Mouse (Mus musculus) monocyte, adult 59 days (primary cell): Measurements from ENCODE around the gene Gm20481. TPM values are rescaled to one million over a fixed set of nuclear protein-coding genes. Genes with fewer than 3 reads are reported as not detected.

Source experiments
- total RNA-seq, 2 experiments: library from RNA; stranded (reverse); gene quantifications; one replicate each; pipeline ENCODE4 v1.2.4; 2023

Gm20481 gene
- total RNA-seq, result not detected

DNA sequence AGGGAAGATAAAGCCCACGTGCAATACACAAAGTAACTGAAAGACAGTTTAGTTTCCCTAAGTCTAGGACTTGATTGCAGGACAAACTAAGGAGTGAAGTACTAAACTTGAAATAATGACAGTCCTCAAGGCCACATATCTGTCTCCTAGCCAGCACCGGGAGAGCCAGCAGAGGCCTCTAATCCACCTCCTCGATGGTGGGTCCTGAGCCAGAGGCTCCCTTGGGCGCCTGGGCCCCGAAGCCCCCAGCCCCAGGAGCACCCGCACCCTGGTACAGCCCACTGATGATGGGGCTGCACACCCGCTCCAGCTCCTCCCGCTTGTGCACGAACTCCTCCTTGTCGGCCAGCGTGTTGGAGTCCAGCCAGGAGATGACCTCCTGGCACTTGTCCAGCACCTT lies at the start of gene Gm20481:
Gene Gm20481, plus strand, starts transcription at position 91 of the 400 bp plus-strand sequence.

DNA sequence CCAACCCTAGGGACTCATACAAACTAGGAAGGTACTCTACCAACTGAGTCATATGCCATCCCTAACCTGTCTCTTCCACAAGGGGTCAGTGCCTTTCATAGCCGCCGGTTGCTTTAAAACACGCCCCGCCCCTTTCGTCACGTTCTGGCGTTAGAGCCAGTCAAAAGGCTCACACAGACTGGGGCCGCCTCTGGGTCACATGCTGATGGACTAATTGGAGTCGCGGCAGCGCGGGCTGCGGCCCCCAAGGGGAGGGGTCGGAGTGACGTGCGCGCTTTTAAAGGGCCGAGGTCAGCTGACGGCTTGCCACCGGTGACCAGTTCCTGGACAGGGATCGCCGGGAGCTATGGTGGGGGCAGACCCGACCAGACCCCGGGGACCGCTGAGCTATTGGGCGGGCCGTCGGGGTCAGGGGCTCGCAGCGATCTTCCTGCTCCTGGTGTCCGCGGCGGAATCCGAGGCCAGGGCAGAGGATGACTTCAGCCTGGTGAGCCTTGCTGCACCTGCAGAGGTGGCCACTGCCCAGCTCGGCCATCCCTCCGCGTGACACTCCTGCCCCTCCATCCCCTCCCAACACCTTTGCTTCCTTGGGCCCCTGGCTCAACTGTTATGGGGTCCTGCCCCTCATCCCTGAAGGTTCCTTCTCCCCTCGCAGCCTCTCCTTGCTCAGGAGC lies 38.5 kb upstream of the Gm20481 start, which contains the start of gene Neu1:
Gene Neu1, plus strand, starts transcription at position 193 of the 674 bp plus-strand sequence.

DNA sequence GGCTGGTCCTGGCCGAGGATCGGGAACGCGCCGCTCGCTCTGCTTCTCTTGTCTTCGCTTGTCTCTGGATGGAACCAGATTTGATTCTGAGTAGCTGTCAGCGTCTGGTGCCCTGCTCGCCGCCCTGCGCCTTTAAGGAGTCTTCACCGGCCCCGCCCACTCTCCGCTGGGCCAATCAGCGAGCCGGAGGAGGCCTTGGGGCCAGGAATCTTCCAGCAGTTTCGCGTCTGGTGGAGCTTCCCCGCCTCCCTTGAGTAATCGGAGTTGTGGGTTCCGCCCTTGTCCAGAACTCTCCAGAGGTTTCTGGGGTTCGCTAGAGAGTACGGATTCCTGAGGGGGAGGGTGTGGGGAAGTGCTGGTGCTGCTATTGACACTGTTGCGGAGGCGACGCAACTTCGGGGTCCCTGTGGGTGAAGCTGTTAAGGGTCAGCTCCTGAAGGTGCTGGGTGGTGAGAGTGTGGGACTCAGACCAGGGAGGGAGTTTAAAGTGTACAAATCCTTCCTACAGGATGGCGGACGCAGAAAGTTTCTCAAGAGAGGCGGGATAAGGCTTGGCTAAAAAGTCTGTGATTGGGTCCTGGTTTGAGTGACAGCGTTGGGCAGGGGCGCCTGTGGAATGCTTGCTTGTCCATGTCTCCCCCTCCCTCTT lies 10.5 kb upstream of the Gm20481 start, which contains the start of gene Hspa1b:
Gene Hspa1b, minus strand, starts transcription at position 109 of the 649 bp plus-strand sequence.

GRCm38 (mm10) chr17:34972069-34972749 lies 2.5 kb downstream of the Gm20481 start, which contains the start of the genes Hspa1a and Hspa1l:
TSS of gene Hspa1a (minus strand) at chr17:34972156.
TSS of gene Hspa1l (plus strand) at chr17:34972703.

DNA sequence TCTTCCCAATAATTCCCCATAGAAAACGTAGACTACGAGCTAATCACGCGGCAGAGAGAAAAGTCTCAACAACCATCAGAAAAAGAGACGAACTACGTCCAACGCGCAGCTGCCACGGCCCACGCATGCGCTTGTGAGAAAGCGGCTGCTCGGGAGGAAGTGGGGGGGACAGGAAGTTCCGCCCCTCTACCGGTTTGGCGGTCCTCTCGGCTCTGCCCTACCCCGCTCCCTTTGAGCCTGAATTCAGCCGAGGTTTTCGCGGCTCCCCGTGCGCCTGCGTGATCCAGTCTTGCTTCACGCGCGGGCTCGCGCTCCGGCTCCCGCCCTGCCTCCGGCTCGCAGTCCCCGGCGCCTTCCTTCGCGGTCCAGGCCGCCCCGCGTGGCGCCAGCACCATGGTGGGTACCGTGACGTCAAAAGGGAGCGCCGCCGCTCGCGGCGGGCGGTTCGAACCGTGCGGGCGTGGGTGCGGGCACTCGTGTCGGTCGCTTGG lies 12.0 kb downstream of the Gm20481 start, which contains the start of gene Lsm2:
Gene Lsm2, plus strand, starts transcription at position 173 of the 491 bp plus-strand sequence.

GRCm38 (mm10) chr17:35000717-35001451 lies 31.2 kb downstream of the Gm20481 start, which contains the start of gene Vars:
TSS of gene Vars (plus strand) at chr17:35000987.

DNA sequence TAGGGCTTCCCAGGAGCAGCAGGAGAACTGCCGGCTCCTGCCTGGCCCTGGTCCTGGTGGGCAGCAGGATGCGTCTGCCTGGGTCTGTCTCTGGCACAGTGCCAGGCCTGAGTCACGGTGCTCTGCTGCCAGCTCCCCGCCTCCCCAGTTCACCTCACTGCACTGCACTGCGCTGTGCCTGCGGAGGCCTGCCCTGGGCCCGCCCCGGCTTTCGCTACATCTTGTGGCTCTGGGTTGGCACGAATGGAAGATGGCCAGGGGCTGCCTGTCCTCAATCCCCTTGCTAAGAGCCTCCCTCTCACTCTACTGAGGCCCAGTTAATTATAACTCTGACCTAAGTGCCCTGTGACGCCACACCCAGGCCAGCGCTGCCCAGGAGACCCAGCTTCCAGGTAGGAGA lies 46.7 kb downstream of the Gm20481 start, which contains the start of gene Vwa7:
Gene Vwa7, plus strand, starts transcription at position 204 of the 400 bp plus-strand sequence.

Other genes with a start within 250 kb of the Gm20481 start
- gene C4b, start 226.0 kb upstream of the Gm20481 start, total RNA-seq, result 10 to 100 TPM in 1 of 2 experiments, 1 to 10 TPM in 1; 5.0 to 25.9 TPM
- gene Cyp21a1, start 165.4 kb upstream of the Gm20481 start, total RNA-seq, result not detected
- 10 to 100 TPM; 64.1 to 71.7 TPM for gene Stk19, start 133.0 kb upstream of the Gm20481 start, total RNA-seq
- 10 to 100 TPM; 48.5 to 48.9 TPM for gene Dxo, start 132.9 kb upstream of the Gm20481 start, total RNA-seq
- 10 to 100 TPM; 83.5 to 92.5 TPM for gene Skiv2l, start 119.7 kb upstream of the Gm20481 start, total RNA-seq
- 10 to 100 TPM; 21.6 to 31.4 TPM for gene Nelfe, start 119.5 kb upstream of the Gm20481 start, total RNA-seq
- 10 to 100 TPM; 10.9 to 15.3 TPM for gene Cfb, start 107.4 kb upstream of the Gm20481 start, total RNA-seq
- gene Zbtb12, start 90.4 kb upstream of the Gm20481 start, total RNA-seq, result 1 to 10 TPM; 3.3 to 3.8 TPM
- not detected for gene Gm20547, start 87.9 kb upstream of the Gm20481 start, total RNA-seq
- gene C2, start 71.6 kb upstream of the Gm20481 start, total RNA-seq, result 10 to 100 TPM; 16.6 to 17.2 TPM
- 100 to 1,000 TPM; 134 to 139 TPM for gene Ehmt2, start 71.4 kb upstream of the Gm20481 start, total RNA-seq
- not detected for gene Slc44a4, start 55.4 kb upstream of the Gm20481 start, total RNA-seq
- 10 to 100 TPM; 58.9 to 60.2 TPM for gene Neu1, start 38.7 kb upstream of the Gm20481 start, total RNA-seq
- 100 to 1,000 TPM; 240 to 289 TPM for gene Hspa1b, start 10.7 kb upstream of the Gm20481 start, total RNA-seq
- gene Hspa1a, start 2.2 kb downstream of the Gm20481 start, total RNA-seq, result 100 to 1,000 TPM; 322 to 373 TPM
- under 1 TPM; 0.55 to 0.76 TPM for gene Hspa1l, start 2.8 kb downstream of the Gm20481 start, total RNA-seq
- 10 to 100 TPM; 18.6 to 21.1 TPM for gene Lsm2, start 11.9 kb downstream of the Gm20481 start, total RNA-seq
- 10 to 100 TPM; 89.4 to 93.9 TPM for gene Vars, start 31.1 kb downstream of the Gm20481 start, total RNA-seq
- gene Vwa7, start 46.7 kb downstream of the Gm20481 start, total RNA-seq, result under 1 TPM in 1 of 2 experiments, not detected in 1; 0.16 TPM
- gene Sapcd1, start 58.1 kb downstream of the Gm20481 start, total RNA-seq, result not detected
- gene Msh5, start 76.8 kb downstream of the Gm20481 start, total RNA-seq, result 1 to 10 TPM; 1.0 to 2.2 TPM
- 100 to 1,000 TPM; 258 to 267 TPM for gene Clic1, start 80.1 kb downstream of the Gm20481 start, total RNA-seq
- 1 to 10 TPM; 1.2 to 1.7 TPM for gene Ddah2, start 89.1 kb downstream of the Gm20481 start, total RNA-seq
- not detected for gene Ly6g6c, start 95.5 kb downstream of the Gm20481 start, total RNA-seq
- not detected for gene Mpig6b, start 96.3 kb downstream of the Gm20481 start, total RNA-seq
- gene Ly6g6e, start 107.0 kb downstream of the Gm20481 start, total RNA-seq, result not detected
- not detected for gene Ly6g6d, start 108.2 kb downstream of the Gm20481 start, total RNA-seq
- not detected for gene Ly6g6f, start 115.7 kb downstream of the Gm20481 start, total RNA-seq
- 10 to 100 TPM; 58.8 to 60.6 TPM for gene Abhd16a, start 119.4 kb downstream of the Gm20481 start, total RNA-seq
- not detected for gene Ly6g5c, start 138.4 kb downstream of the Gm20481 start, total RNA-seq
- gene Ly6g5b, start 145.5 kb downstream of the Gm20481 start, total RNA-seq, result under 1 TPM; 0.42 to 0.61 TPM
- 10 to 100 TPM; 22.2 to 30.3 TPM for gene Gpank1, start 151.5 kb downstream of the Gm20481 start, total RNA-seq
- gene Csnk2b, start 152.1 kb downstream of the Gm20481 start, total RNA-seq, result 100 to 1,000 TPM; 133 to 155 TPM
- gene D17H6S53E, start 156.5 kb downstream of the Gm20481 start, total RNA-seq, result 10 to 100 TPM; 15.5 to 25.3 TPM
- not detected for gene Apom, start 162.1 kb downstream of the Gm20481 start, total RNA-seq
- 100 to 1,000 TPM; 324 to 360 TPM for gene Bag6, start 165.3 kb downstream of the Gm20481 start, total RNA-seq
- gene Prrc2a, start 195.0 kb downstream of the Gm20481 start, total RNA-seq, result 100 to 1,000 TPM; 227 to 228 TPM
- gene Aif1, start 206.2 kb downstream of the Gm20481 start, total RNA-seq, result 100 to 1,000 TPM; 172 to 206 TPM
- gene Lst1, start 218.5 kb downstream of the Gm20481 start, total RNA-seq, result 100 to 1,000 TPM; 935 to 974 TPM
- 10 to 100 TPM; 72.7 to 86.4 TPM for gene Ltb, start 224.5 kb downstream of the Gm20481 start, total RNA-seq
- gene Tnf, start 232.1 kb downstream of the Gm20481 start, total RNA-seq, result 10 to 100 TPM; 57.3 to 92.8 TPM
- gene Lta, start 235.4 kb downstream of the Gm20481 start, total RNA-seq, result not detected